Mouse (Mus musculus) liver, postnatal 0 days (tissue): ENCODE results near the gene Wwox. TPM values are rescaled to one million over a fixed set of nuclear protein-coding genes. Genes with fewer than 3 reads are reported as not detected.
A peak's percentile ranks its signal among the peaks of the same experiment; 100 is the strongest.

Experiments used
- ATAC-seq: fragments of 200-750 bp; cut with Nextera tagmentation; 2 replicates; pipeline ENCODE4 v1.8.0; 2017; ENCODE audit warnings: mild to moderate bottlenecking, moderate library complexity
- DNase-seq: peaks from one replicate; pipeline ENCODE4 v3.0.0-alpha.2; 2016
- H3K27ac ChIP-seq: fragments of 300-500 bp; sonication (generic); 2 replicates; pipeline ENCODE4 v1.5.1; 2014; ENCODE audit warnings: antibody characterized with exemption, moderate library complexity, mild to moderate bottlenecking, low read depth
- H3K27me3 ChIP-seq: fragments of 300-500 bp; sonication (generic); 2 replicates; pipeline ENCODE4 v1.6.1; 2014; ENCODE audit warnings: low read length, control low read depth, mixed read lengths; ENCODE audit not compliant: insufficient read depth
- H3K36me3 ChIP-seq: fragments of 300-500 bp; sonication (generic); replicated peaks from 2 replicates; pipeline ENCODE4 v1.6.1; 2014; ENCODE audit warnings: mild to moderate bottlenecking, control low read depth, low read length, moderate library complexity, mixed read lengths; ENCODE audit not compliant: insufficient read depth
- H3K4me1 ChIP-seq: fragments of 300-500 bp; sonication (generic); 2 replicates; pipeline ENCODE4 v1.6.1; 2014; ENCODE audit warnings: antibody characterized with exemption, mild to moderate bottlenecking, control low read depth; ENCODE audit not compliant: insufficient read depth
- H3K4me2 ChIP-seq: fragments of 300-500 bp; sonication (generic); 2 replicates; pipeline ENCODE4 v1.6.1; 2014; ENCODE audit warnings: low read depth, mild to moderate bottlenecking, low read length, moderate library complexity, mixed read lengths
- H3K4me3 ChIP-seq: fragments of 300-500 bp; sonication (generic); 2 replicates; pipeline ENCODE4 v1.5.1; 2014; ENCODE audit warnings: low read depth, low read length
- H3K9ac ChIP-seq: fragments of 300-500 bp; sonication (generic); replicated peaks from 2 replicates; pipeline ENCODE4 v1.6.1; 2014; ENCODE audit warnings: mild to moderate bottlenecking, moderate library complexity
- H3K9me3 ChIP-seq: fragments of 300-500 bp; sonication (generic); 2 replicates; pipeline ENCODE4 v1.6.1; 2016; ENCODE audit warnings: mild to moderate bottlenecking, control low read depth, low read length, mixed read lengths
- CTCF ChIP-seq: sonication (generic); IDR thresholded peaks from 2 replicates; pipeline ENCODE4 v1.5.1; 2016; ENCODE audit warnings: antibody characterized with exemption, low read depth
- EP300 ChIP-seq: IDR thresholded peaks from 2 replicates; pipeline ENCODE4 v1.6.1; 2016; ENCODE audit warnings: antibody characterized with exemption, low read depth, mild to moderate bottlenecking
- WGBS: fragments of 180-500 bp; shearing (Covaris S2); extraction: QIAGEN DNeasy Blood & Tissue Kit; methylation state at CpG from one replicate; pipeline ENCODE4 v1.1.7; 2014; ENCODE audit not compliant: insufficient replicate concordance; 5-methylcytosine and 5-hydroxymethylcytosine counted together
- polyA plus RNA-seq: library from polyadenylated mRNA; unstranded; fragments of >200 nt; fragmentation: Nextera tagmentation; extraction: Ambion mirVana; gene quantifications from 2 replicates; pipeline ENCODE4 v1.2.1, GENCODE M21; 2015

Gene Wwox
- polyA plus RNA-seq, 1 experiment from 2014 or later, result 3.9 TPM

GRCm38 (mm10) chr8:114460600-114460999, 21.1 kb downstream of the Wwox start:
- Histone ChIP-seq H3K4me2 (no peak overlapping the region), H3K27me3 (no peaks in the 10 kb centered on the region), H3K4me3 (no peak overlapping the region), H3K27ac (no peak overlapping the region), H3K36me3 (no peaks in the 10 kb centered on the region), H3K4me1 (no peaks in the 10 kb centered on the region), H3K9me3 (no peaks in the 10 kb centered on the region), H3K9ac (no peak overlapping the region)
- DNase-seq (peak; percentile 33), ATAC-seq (no peak)
- 54% methylated on average over 5 of the region's 5 CpGs for WGBS
- TF ChIP-seq EP300 (no peak), CTCF (peak; percentile 50)

DNA sequence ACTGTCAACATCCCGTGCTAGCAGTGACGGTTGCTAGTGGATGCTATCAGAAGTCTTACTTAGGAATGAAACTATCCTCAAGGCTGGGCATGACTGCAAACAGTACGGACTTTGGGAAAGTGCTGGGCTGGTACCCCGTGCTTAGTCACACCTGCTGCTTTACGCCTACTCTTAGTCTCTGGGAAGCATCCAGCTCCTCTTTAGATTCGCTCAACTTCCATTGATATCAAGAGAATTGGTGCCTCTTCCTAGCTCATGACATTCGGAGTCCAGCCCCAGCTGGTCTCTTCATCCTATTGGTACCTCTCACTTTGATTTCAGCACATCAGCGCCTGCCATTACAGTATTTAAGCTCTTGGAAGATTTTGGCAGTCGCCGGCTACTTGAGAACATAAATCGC, 23.1 kb downstream of the Wwox start:
- no peak for TF ChIP-seq CTCF
- no peak for TF ChIP-seq EP300
- ATAC-seq, result no peak
- H3K27ac ChIP-seq, result no peak overlapping the region
- no peak overlapping the region for H3K9ac ChIP-seq
- no peaks in the 10 kb centered on the region for H3K27me3 ChIP-seq
- H3K4me1 ChIP-seq, result no peaks in the 10 kb centered on the region
- no peak overlapping the region for H3K4me3 ChIP-seq
- H3K36me3 ChIP-seq, result no peaks in the 10 kb centered on the region
- DNase-seq, result no peak
- WGBS, result 90% methylated on average over 11 of the region's 11 CpGs
- H3K9me3 ChIP-seq, result no peaks in the 10 kb centered on the region
- H3K4me2 ChIP-seq, result no peak overlapping the region

- H3K4me2 ChIP-seq, result no peak overlapping the region; the same call in 1 of the 2 replicates
- WGBS, result 55% methylated on average over 10 of the region's 10 CpGs
Measured at GRCm38 (mm10) chr8:114463305-114463704, 23.9 kb downstream of the Wwox start.

GRCm38 (mm10) chr8:114468526-114469207, 29.2 kb downstream of the Wwox start:
- no peaks in the 10 kb centered on the region for H3K9me3 ChIP-seq
- TF ChIP-seq CTCF, result no peak
- TF ChIP-seq EP300, result no peak
- H3K9ac ChIP-seq, result no peak overlapping the region
- ATAC-seq, result no peak
- DNase-seq, result no peak
- no peak overlapping the region for H3K4me2 ChIP-seq
- no peaks in the 10 kb centered on the region for H3K27me3 ChIP-seq
- WGBS, result 88% methylated on average over 21 of the region's 21 CpGs
- H3K27ac ChIP-seq, result no peak overlapping the region
- H3K4me1 ChIP-seq, result no peaks in the 10 kb centered on the region
- no peaks in the 10 kb centered on the region; the same call in 1 of the 2 replicates for H3K36me3 ChIP-seq
- no peak overlapping the region for H3K4me3 ChIP-seq

More at GRCm38 (mm10) chr8:114463305-114463704, 23.9 kb downstream of the Wwox start:
- TF ChIP-seq EP300, result no peak
- no peak for TF ChIP-seq CTCF
- ATAC-seq (no peak), DNase-seq (no peak)
- no peaks in the 10 kb centered on the region for H3K27me3 ChIP-seq
- H3K36me3 ChIP-seq, result no peaks in the 10 kb centered on the region
- H3K4me3 ChIP-seq, result no peak overlapping the region
- no peaks in the 10 kb centered on the region for H3K4me1 ChIP-seq
- no peak overlapping the region for H3K9ac ChIP-seq
- H3K9me3 ChIP-seq, result no peaks in the 10 kb centered on the region
- no peak overlapping the region for H3K27ac ChIP-seq

- no peak overlapping the region for H3K4me3 ChIP-seq
- H3K36me3 ChIP-seq, result no peaks in the 10 kb centered on the region; the same call in 1 of the 2 replicates
- WGBS, result 96% methylated on average over 10 of the region's 10 CpGs
- no peaks in the 10 kb centered on the region for H3K4me1 ChIP-seq
- H3K27me3 ChIP-seq, result no peaks in the 10 kb centered on the region
- DNase-seq (no peak), ATAC-seq (no peak)
- no peak overlapping the region for H3K4me2 ChIP-seq
- H3K9ac ChIP-seq, result no peak overlapping the region
- no peaks in the 10 kb centered on the region for H3K9me3 ChIP-seq
- no peak overlapping the region for H3K27ac ChIP-seq
- peak; percentile 16; the same call in 1 of the 2 replicates for TF ChIP-seq CTCF
- no peak for TF ChIP-seq EP300
Measured at GRCm38 (mm10) chr8:114469208-114469590, 29.7 kb downstream of the Wwox start.

DNA sequence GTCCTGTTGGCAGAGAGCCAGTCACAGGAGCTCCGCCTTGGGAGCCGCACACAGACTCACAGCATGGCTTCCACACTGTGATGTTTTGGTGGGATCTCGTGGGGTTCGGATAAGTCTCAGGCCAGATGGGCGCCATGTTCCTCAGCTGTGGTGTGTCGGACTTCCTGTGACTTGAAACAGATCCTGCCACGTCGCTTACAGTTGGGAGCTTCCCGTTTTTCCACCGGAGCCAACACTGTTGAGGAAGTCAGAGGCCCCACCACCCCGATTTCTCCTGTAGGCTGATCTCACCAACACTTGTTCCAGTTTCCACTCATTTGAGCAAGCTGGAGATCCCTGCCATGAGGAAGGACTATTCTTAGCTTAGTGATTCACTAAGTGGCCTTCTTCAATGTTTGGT, 34.1 kb downstream of the Wwox start:
- no peak for TF ChIP-seq EP300
- TF ChIP-seq CTCF, result no peak
- H3K36me3 ChIP-seq, result no peaks in the 10 kb centered on the region; the same call in 1 of the 2 replicates
- DNase-seq (no peak), ATAC-seq (no peak)
- H3K27me3 ChIP-seq, result no peaks in the 10 kb centered on the region
- H3K27ac ChIP-seq, result no peak overlapping the region
- 75% methylated on average over 11 of the region's 11 CpGs for WGBS
- no peaks in the 10 kb centered on the region for H3K9me3 ChIP-seq
- no peaks in the 10 kb centered on the region for H3K4me1 ChIP-seq
- no peak overlapping the region for H3K9ac ChIP-seq
- no peak overlapping the region for H3K4me3 ChIP-seq
- H3K4me2 ChIP-seq, result no peak overlapping the region
